Mouse (Mus musculus) limb, embryonic 10.5 days (tissue): ENCODE measurements around the gene Gabrg2. TPM values are rescaled to one million over a fixed set of nuclear protein-coding genes. Genes with fewer than 3 reads are reported as not detected.

ENCODE experiments used
- DNase-seq: peaks from one replicate; pipeline ENCODE4 v3.0.0-alpha.2; 2017; ENCODE audit warnings: low spot score
- H3K27ac ChIP-seq: fragments of 300-500 bp; sonication (generic); 2 replicates; pipeline ENCODE4 v1.5.1; 2016; ENCODE audit warnings: mild to moderate bottlenecking
- H3K27me3 ChIP-seq: fragments of 300-500 bp; sonication (generic); 2 replicates; pipeline ENCODE4 v1.6.1; 2016; ENCODE audit warnings: low read depth, mild to moderate bottlenecking; ENCODE audit not compliant: poor library complexity, severe bottlenecking
- H3K36me3 ChIP-seq: fragments of 300-500 bp; sonication (generic); 2 replicates; pipeline ENCODE4 v1.6.1; 2016; ENCODE audit warnings: mild to moderate bottlenecking, moderate library complexity
- H3K4me1 ChIP-seq: fragments of 300-500 bp; sonication (generic); 2 replicates; pipeline ENCODE4 v1.6.1; 2016
- H3K4me3 ChIP-seq: fragments of 300-500 bp; sonication (generic); 2 replicates; pipeline ENCODE4 v1.5.1; 2016; ENCODE audit warnings: mild to moderate bottlenecking, moderate library complexity
- H3K9me3 ChIP-seq: fragments of 300-500 bp; sonication (generic); replicated peaks from 2 replicates; pipeline ENCODE4 v1.6.1; 2016; ENCODE audit warnings: mild to moderate bottlenecking
- WGBS: fragments of 180-500 bp; shearing (Covaris S2); methylation state at CpG from one replicate; pipeline ENCODE4 v1.1.7; 2016; 5-methylcytosine and 5-hydroxymethylcytosine counted together
- polyA plus RNA-seq: library from polyadenylated mRNA; unstranded; fragments of >200 nt; fragmentation: Nextera tagmentation; extraction: Ambion mirVana; gene quantifications from 2 replicates; pipeline ENCODE4 v1.2.1, GENCODE M21; 2016

Gene Gabrg2
- polyA plus RNA-seq = not detected in 2 replicates

DNA sequence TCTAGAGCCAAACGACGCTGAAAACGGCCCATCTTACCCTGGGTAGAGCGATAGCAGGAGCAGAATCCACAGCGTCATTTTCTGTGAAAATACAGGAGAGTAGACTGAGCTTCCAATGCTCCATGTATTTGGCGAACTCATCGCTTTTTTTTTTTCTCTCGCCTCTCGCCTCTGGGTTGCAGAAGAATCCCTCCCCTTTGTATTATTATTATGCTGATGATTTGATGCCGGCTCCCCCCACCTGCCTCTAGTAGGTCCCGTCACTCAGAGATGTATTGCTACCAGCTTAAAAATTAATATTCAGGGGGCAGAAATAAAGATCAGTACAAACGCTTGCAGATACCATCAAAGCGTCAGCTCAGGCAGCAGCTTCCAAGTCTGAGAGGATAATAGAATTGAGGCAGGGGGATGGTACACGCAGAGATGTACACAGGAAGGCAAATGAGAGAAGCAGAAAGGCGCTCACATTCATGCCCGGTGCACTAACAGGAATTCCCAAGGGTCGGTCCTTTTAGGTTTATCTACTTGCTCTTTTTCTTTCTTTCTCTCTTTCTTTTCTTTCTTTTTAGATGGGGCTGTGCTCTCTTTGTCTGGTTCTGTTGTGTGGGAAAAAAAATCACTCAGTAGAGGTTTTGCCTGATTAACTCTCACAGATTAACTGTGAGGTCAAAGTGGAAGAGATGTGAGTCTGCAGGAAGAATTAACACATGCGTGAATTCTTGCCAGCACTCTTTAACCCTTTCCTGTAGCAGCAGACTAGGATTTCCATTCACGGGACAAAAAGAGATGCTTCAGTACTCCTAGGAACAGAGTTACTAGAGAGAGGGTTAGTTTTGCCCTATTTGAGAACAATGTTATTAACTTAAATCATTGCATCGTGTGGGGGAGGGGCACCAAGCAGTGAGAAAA is at the start of gene Gabrg2:
Gene Gabrg2, minus strand, starts transcription at position 668 of the 909 bp plus-strand sequence.
- no peak within 1 kb of the TSS for H3K4me3 ChIP-seq
- no peaks in the 10 kb centered on the region for H3K36me3 ChIP-seq
- H3K27ac ChIP-seq = no peak within 1 kb of the TSS
- H3K27me3 ChIP-seq = no peaks in the 10 kb centered on the region; the same call in 1 of the 2 replicates
- no peaks in the 10 kb centered on the region for H3K4me1 ChIP-seq
- no peak for DNase-seq
- no peaks in the 10 kb centered on the region for H3K9me3 ChIP-seq
- 9% methylated on average over 20 of the region's 20 CpGs for WGBS

DNA sequence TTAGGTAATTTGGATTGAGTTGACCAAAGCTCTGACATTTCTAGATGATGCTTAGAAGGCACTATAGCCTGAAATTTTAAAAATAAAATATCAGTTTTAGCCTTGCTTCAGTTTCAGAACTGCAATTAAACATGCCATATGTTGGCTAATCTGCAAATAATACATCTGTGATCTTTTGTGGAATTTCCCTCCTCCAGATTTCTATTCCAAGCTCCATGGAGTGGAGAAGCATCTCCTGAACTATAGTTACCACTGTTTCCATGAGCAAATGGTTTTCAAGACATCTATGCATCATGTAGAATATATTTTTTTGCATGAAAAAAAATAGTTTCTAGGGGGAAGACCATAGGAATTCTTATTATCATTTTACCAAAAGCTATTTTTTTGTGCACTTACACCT is 47.5 kb upstream of the Gabrg2 start:
- Histone ChIP-seq H3K9me3 (no peaks in the 10 kb centered on the region), H3K36me3 (no peaks in the 10 kb centered on the region), H3K4me3 (no peak overlapping the region), H3K27me3 (no peaks in the 10 kb centered on the region), H3K4me1 (no peaks in the 10 kb centered on the region), H3K27ac (no peak overlapping the region)
- no peak for DNase-seq

DNA sequence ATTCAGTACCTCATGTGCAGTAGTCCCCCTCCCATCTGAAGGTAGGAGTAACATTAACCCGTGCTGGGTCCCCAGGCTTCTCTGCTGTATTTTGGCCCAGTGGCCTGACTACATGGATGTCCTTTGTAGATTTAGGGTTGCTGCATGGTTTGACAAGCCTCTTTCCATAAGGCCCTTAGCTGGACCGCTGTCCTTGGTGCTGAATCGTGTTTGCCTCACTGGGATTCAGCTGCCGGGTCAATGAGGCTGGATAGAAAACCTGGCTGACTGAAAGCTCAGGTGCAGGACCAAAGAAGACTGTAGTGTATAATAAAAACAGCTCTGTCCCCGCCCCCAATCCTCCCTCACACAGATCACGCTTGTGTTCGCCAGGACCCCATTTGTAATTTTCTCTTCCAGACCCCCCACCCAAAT is 1.2 kb downstream of the Gabrg2 start:
- H3K9me3 ChIP-seq = no peaks in the 10 kb centered on the region
- H3K4me1 ChIP-seq = no peaks in the 10 kb centered on the region
- WGBS = 1% methylated on average over 7 of the region's 7 CpGs
- no peaks in the 10 kb centered on the region; the same call in 1 of the 2 replicates for H3K27me3 ChIP-seq
- H3K36me3 ChIP-seq = no peaks in the 10 kb centered on the region
- no peak overlapping the region for H3K4me3 ChIP-seq
- no peak overlapping the region for H3K27ac ChIP-seq
- DNase-seq = peak; percentile 90

DNA sequence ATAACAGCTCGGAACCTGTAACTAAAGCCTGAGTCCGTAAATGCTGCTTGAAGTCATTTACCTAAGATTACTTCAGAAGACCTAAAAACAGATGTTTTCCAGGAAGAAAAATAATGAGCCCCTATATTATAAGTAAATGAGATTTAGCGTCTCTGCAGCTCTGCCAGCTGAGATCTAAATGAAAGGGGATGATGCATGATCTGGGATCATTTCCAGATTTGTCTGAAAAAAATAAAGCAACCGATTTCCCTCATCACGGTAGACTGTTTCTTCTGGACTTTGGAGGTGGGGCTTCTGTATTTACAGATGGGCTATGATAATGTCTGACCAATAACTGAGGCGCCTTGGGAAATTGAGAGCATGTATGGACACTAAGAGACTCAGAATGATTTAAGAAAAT is 20.5 kb downstream of the Gabrg2 start:
- no peak overlapping the region for H3K4me3 ChIP-seq
- H3K9me3 ChIP-seq = no peaks in the 10 kb centered on the region
- H3K4me1 ChIP-seq = no peaks in the 10 kb centered on the region
- no peaks in the 10 kb centered on the region for H3K27me3 ChIP-seq
- no peaks in the 10 kb centered on the region for H3K36me3 ChIP-seq
- H3K27ac ChIP-seq = no peak overlapping the region
- 68% methylated on average over 6 of the region's 6 CpGs for WGBS
- no peak for DNase-seq

DNA sequence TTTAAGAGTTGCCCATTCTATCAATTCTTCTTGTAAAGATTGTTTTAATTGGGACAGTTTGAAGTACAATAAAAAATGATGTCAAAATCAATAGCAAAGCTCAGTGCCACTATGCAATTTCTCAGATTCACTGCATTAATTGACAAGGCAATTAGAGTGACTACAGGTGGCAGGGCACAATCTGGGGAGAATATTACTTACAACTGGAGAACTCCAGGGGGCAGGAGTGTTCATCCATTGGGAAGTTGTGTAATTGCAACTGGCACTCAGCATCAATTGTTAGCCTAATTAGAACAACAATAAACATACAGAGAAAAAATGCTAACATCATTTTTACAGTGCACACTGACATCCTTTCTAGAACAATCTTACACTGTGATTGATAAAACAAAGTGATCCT is 32.1 kb downstream of the Gabrg2 start:
- H3K27me3 ChIP-seq = no peaks in the 10 kb centered on the region
- H3K4me1 ChIP-seq = peaks cover 9% of the 10 kb centered on the region
- no peak overlapping the region for H3K4me3 ChIP-seq
- H3K36me3 ChIP-seq = no peaks in the 10 kb centered on the region
- H3K27ac ChIP-seq = no peak overlapping the region
- no peaks in the 10 kb centered on the region for H3K9me3 ChIP-seq
- no peak for DNase-seq

DNA sequence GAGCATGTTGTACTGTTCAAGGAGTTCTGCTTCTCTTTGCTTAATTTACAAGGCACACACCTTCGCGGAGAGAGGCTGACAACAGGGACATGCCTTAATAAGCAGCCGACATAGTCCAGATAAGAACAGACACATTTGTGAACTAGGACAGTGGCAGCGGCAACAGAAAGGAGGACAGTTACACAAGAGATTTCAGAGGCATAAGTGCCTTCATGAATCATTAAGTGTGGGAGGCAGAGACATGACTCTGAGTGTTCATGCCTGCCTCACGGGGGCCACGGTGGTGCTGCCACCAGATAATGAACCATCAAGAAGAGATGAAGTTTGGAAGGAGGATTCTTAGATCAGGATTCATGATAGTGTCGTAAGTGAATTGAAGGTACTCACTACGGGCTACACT is 38.0 kb downstream of the Gabrg2 start:
- H3K9me3 ChIP-seq = no peaks in the 10 kb centered on the region
- WGBS = 86% methylated on average over 8 of the region's 8 CpGs
- H3K36me3 ChIP-seq = no peaks in the 10 kb centered on the region
- no peaks in the 10 kb centered on the region for H3K27me3 ChIP-seq
- no peak overlapping the region for H3K27ac ChIP-seq
- peaks cover 9% of the 10 kb centered on the region for H3K4me1 ChIP-seq
- H3K4me3 ChIP-seq = no peak overlapping the region
- DNase-seq = no peak

DNA sequence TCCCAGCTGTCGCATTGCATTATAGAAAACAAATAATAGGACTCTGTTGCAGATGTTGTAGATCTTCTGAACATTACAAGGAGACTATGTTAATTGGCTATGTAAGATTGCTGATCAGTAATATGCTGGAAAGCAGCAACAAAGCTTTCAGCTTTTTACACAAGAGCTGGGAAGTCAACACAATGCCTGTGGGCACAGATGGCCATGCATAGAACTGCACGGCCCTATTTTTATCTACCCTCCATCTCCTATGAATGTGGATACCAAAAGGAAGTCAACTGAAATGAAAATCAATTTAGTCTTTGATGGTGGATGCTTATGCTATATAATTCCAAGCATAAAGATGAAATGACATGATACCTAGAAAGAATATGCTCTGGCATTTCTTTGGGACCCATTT is 47.1 kb downstream of the Gabrg2 start:
- WGBS = 90% methylated on average over 2 of the region's 2 CpGs
- Histone ChIP-seq H3K27me3 (no peaks in the 10 kb centered on the region), H3K36me3 (no peaks in the 10 kb centered on the region), H3K4me3 (no peak overlapping the region), H3K9me3 (no peaks in the 10 kb centered on the region), H3K27ac (no peak overlapping the region), H3K4me1 (no peaks in the 10 kb centered on the region)
- no peak for DNase-seq

DNA sequence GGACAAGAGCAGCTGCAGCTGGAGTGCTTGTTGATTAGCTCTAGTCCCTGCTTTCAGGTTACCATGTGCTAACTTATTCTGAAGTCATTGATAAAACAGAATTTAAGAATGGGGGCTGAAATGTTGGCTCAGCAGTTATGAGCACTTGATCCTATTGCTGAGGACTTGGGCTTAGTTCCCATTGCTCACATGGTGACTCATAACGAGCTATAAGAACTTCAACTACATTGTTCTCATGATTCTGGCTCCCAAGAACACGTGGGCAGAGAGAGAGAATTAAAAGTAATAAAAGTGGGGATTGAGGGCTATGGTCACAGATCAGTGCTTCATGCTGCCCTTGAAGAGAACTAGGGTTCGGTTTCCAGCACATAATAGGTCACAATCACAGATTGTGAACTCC is 48.8 kb downstream of the Gabrg2 start:
- WGBS = 75% methylated on average over 3 of the region's 3 CpGs
- H3K4me1 ChIP-seq = no peaks in the 10 kb centered on the region

DNA sequence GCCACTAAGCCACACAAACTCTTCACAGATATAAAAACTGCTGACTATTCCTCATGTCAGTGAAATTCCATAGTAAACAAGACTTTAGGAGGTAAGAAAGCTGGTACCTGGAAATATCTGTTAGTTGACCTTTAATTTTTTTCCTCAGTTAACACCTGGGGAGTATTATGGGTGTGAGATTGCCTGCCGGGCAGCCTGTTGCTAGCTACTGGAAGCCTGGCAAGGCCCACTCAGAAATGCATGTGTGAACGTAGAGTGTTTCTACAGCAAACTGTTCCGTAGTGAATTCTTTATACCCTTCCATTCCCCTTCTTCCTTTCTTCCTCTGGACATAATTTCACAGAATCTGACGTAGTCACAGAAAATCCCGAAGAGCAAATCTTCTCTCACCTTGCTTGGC is 55.2 kb downstream of the Gabrg2 start:
- Histone ChIP-seq H3K27ac (no peak overlapping the region), H3K36me3 (no peaks in the 10 kb centered on the region), H3K27me3 (no peaks in the 10 kb centered on the region), H3K9me3 (no peaks in the 10 kb centered on the region), H3K4me3 (no peak overlapping the region), H3K4me1 (no peaks in the 10 kb centered on the region)
- DNase-seq = no peak
- 81% methylated on average over 5 of the region's 5 CpGs for WGBS

More for the DNA sequence above, 48.8 kb downstream of the Gabrg2 start:
- DNase-seq = no peak
- Histone ChIP-seq H3K27me3 (no peaks in the 10 kb centered on the region), H3K4me3 (no peak overlapping the region), H3K36me3 (no peaks in the 10 kb centered on the region), H3K9me3 (no peaks in the 10 kb centered on the region), H3K27ac (no peak overlapping the region)

DNA sequence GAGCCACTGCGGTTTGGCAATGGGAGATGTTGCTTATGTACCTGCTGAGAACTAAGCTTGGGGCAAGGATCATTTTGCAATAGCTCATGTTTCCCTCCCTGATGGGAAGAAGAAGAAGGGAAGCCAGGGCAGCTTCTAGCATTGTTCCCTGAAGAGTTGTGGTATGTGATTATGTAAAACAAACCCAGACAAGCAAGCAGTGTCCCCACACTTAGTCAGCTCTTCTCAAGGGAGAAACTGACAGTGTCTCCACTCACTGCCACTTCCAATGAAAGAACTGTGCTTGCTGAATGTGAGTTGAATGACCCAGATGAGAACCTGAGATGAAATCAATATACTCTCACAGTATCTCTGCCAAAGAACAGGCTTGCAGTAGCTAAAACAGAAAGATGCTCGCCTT is 62.7 kb downstream of the Gabrg2 start:
- H3K36me3 ChIP-seq = no peaks in the 10 kb centered on the region

DNA sequence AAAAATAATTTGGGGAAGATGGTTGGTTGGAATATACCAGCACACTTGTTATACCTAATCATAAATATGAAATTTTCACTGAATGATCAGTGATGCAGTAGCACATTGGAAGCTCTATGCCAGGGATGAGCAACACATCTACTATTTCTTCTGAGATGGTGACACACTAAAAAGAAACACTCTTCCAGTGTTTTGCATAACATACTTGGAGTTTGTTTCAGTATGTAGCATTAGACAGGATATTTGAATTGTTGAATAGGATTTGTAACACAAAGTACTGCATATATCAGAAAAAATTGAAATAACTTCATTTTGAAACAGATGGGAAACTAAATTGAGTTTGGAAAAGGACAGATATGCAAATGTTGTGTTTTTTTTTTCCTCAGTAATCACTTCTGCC is 81.8 kb downstream of the Gabrg2 start:
- no peaks in the 10 kb centered on the region for H3K9me3 ChIP-seq
- H3K4me3 ChIP-seq = no peak overlapping the region
- DNase-seq = no peak
- no peaks in the 10 kb centered on the region for H3K4me1 ChIP-seq
- no peaks in the 10 kb centered on the region for H3K36me3 ChIP-seq
- no peaks in the 10 kb centered on the region for H3K27me3 ChIP-seq
- H3K27ac ChIP-seq = no peak overlapping the region

More for the DNA sequence above, 62.7 kb downstream of the Gabrg2 start:
- DNase-seq = no peak
- no peaks in the 10 kb centered on the region for H3K27me3 ChIP-seq
- H3K27ac ChIP-seq = no peak overlapping the region
- no peaks in the 10 kb centered on the region for H3K4me1 ChIP-seq
- no peaks in the 10 kb centered on the region for H3K9me3 ChIP-seq
- no peak overlapping the region for H3K4me3 ChIP-seq
- 87% methylated on average over 2 of the region's 2 CpGs for WGBS

DNA sequence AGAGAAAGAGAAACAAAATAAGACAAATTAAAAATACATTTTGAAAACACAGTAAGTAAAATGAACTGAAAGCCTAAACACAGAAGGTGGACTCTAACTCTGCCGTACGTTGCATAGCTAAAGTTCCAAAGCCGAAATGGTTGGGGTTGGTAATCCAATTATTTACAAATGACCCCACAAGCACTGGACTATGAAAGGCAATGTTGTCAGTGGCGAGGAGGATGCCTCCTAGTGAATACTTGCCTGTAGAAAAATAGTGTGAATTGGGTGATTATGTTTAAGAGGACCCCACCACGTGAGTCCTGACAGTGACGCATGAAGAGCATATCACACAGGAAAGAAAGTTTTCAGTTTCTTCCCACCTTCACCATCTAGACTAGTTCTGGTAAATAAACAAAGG is 86.6 kb downstream of the Gabrg2 start:
- Histone ChIP-seq H3K9me3 (no peaks in the 10 kb centered on the region), H3K27ac (no peak overlapping the region), H3K27me3 (no peaks in the 10 kb centered on the region), H3K36me3 (no peaks in the 10 kb centered on the region), H3K4me1 (no peaks in the 10 kb centered on the region), H3K4me3 (no peak overlapping the region)
- DNase-seq = no peak
- 74% methylated on average over 6 of the region's 6 CpGs for WGBS

DNA sequence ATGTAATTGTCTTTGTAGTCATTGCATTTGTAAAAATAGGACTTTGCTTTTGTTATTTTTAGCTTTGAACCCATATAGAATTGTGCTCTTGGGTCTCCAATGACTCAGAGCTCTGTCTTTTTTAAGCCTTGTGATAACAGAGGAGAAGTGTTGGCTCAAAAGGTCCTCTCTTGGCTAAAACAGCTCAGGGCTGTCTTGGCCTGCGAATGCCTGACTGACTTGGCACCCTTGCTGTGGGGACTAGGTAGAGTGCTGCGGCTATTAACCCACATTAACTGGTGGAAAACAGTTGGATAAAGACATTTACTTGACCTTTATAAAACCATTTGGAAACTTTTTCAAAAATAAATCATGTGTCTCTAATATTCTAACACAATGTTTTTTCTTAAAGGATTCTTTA is 97.0 kb downstream of the Gabrg2 start:
- Histone ChIP-seq H3K27me3 (no peaks in the 10 kb centered on the region), H3K27ac (no peak overlapping the region), H3K4me3 (no peak overlapping the region), H3K4me1 (no peaks in the 10 kb centered on the region), H3K36me3 (no peaks in the 10 kb centered on the region), H3K9me3 (no peaks in the 10 kb centered on the region)
- WGBS = 85% methylated on average over 2 of the region's 2 CpGs
- DNase-seq = no peak
